Mouse (Mus musculus) R1 (cell line): ENCODE measurements around the gene Nop2.
"Not testable (repeated sequence)": the region's sequence is repeated elsewhere in the genome, so short reads cannot be mapped to it uniquely, and the experiment has no call there.

Experiments used
- DNase-seq: peaks from one replicate; pipeline ENCODE4 v3.0.0-alpha.2; 2018; ENCODE audit warnings: low read depth, low spot score

Nop2 gene

GRCm38 (mm10) chr6:125153682-125154081 is 22.0 kb downstream of the Nop2 start:
- no peak for DNase-seq

GRCm38 (mm10) chr6:125154550-125154949 is 22.8 kb downstream of the Nop2 start:
- DNase-seq, result peak; percentile 59

- no peak for DNase-seq
Measured at GRCm38 (mm10) chr6:125155262-125155661, 23.6 kb downstream of the Nop2 start.

GRCm38 (mm10) chr6:125156491-125156890 is 24.8 kb downstream of the Nop2 start:
- DNase-seq, result no peak

- no peak for DNase-seq
Measured at GRCm38 (mm10) chr6:125156903-125157614, 25.4 kb downstream of the Nop2 start.

- peak; percentile 23 for DNase-seq
Measured at GRCm38 (mm10) chr6:125158944-125159492, 27.3 kb downstream of the Nop2 start.

- peak; percentile 70 for DNase-seq
Measured at GRCm38 (mm10) chr6:125159773-125160557, 28.3 kb downstream of the Nop2 start.

- DNase-seq, result no peak
Measured at GRCm38 (mm10) chr6:125160558-125160853, 28.8 kb downstream of the Nop2 start.

GRCm38 (mm10) chr6:125160854-125161760 is 29.4 kb downstream of the Nop2 start:
- peak; percentile 99 for DNase-seq

GRCm38 (mm10) chr6:125161971-125162370 is 30.3 kb downstream of the Nop2 start:
- peak; percentile 90 for DNase-seq

GRCm38 (mm10) chr6:125162615-125163305 is 31.1 kb downstream of the Nop2 start:
- not testable (repeated sequence) for DNase-seq

- peak; percentile 57 for DNase-seq
Measured at GRCm38 (mm10) chr6:125163801-125164657, 32.3 kb downstream of the Nop2 start.

GRCm38 (mm10) chr6:125164672-125165327 is 33.1 kb downstream of the Nop2 start:
- peak; percentile 92 for DNase-seq

GRCm38 (mm10) chr6:125165328-125165891 is 33.7 kb downstream of the Nop2 start:
- peak; percentile 99 for DNase-seq

GRCm38 (mm10) chr6:125166051-125166751 is 34.5 kb downstream of the Nop2 start, which contains the start of gene Gapdh:
Gene Gapdh (minus strand): TSS chr6:125166467.
- peak; percentile 64 for DNase-seq

GRCm38 (mm10) chr6:125166861-125167650 is 35.3 kb downstream of the Nop2 start:
- peak; percentile 70 for DNase-seq

GRCm38 (mm10) chr6:125168086-125168485 is 36.4 kb downstream of the Nop2 start:
- no peak for DNase-seq

GRCm38 (mm10) chr6:125170194-125170593 is 38.5 kb downstream of the Nop2 start:
- DNase-seq, result no peak
